Mouse (Mus musculus): ENCODE measurements around the gene Naa10.

GRCm38 (mm10) chrX:73881036-73881427, 40.7 kb downstream of the Naa10 start:
- TF ChIP-seq CTCF (IDR thresholded peaks at IDR 0.05; ENCODE audit: low read depth, low read length) (no peak), POLR2A (IDR thresholded peaks at IDR 0.05; ENCODE audit: insufficient read depth, low read length) (no peak)

Data from ES-Bruce4 (cell line).